Mouse (Mus musculus) cerebellum, adult 9-10 months (tissue): Measurements from ENCODE around the gene Elmod3.

Experiments
- DNase-seq: peaks from one replicate; pipeline ENCODE4 v3.0.0; 2022

The Elmod3 gene

GRCm38 (mm10) chr6:72597956-72598753 is at the start of gene Elmod3, which contains the start of gene Retsat:
TSS of gene Elmod3 (minus strand) at chr6:72598413.
TSS of gene Retsat (plus strand) at chr6:72598475.
- peak; percentile 95 for DNase-seq

- peak; percentile 58 for DNase-seq
Observed at GRCm38 (mm10) chr6:72647383-72647820, 49.2 kb upstream of the Elmod3 start.

GRCm38 (mm10) chr6:72645364-72645763 is 47.2 kb upstream of the Elmod3 start:
- DNase-seq: no peak

- DNase-seq: no peak
Observed at GRCm38 (mm10) chr6:72644576-72644975, 46.4 kb upstream of the Elmod3 start.

GRCm38 (mm10) chr6:72641218-72641954 is 43.2 kb upstream of the Elmod3 start:
- no peak for DNase-seq

- DNase-seq: no peak
Observed at GRCm38 (mm10) chr6:72636940-72637339, 38.7 kb upstream of the Elmod3 start.

- DNase-seq: peak; percentile 33
Observed at GRCm38 (mm10) chr6:72635760-72636431, 37.7 kb upstream of the Elmod3 start.

GRCm38 (mm10) chr6:72634311-72634710 is 36.1 kb upstream of the Elmod3 start:
- no peak for DNase-seq

GRCm38 (mm10) chr6:72631700-72632099 is 33.5 kb upstream of the Elmod3 start:
- DNase-seq: no peak

GRCm38 (mm10) chr6:72630961-72631360 is 32.7 kb upstream of the Elmod3 start:
- no peak for DNase-seq

GRCm38 (mm10) chr6:72630370-72630769 is 32.2 kb upstream of the Elmod3 start:
- DNase-seq: no peak

GRCm38 (mm10) chr6:72627276-72627675 is 29.1 kb upstream of the Elmod3 start:
- DNase-seq: no peak

GRCm38 (mm10) chr6:72626391-72626790 is 28.2 kb upstream of the Elmod3 start:
- DNase-seq: no peak

- DNase-seq: no peak
Observed at GRCm38 (mm10) chr6:72623661-72624402, 25.6 kb upstream of the Elmod3 start.

GRCm38 (mm10) chr6:72622917-72623316 is 24.7 kb upstream of the Elmod3 start:
- DNase-seq: no peak

- DNase-seq: no peak
Observed at GRCm38 (mm10) chr6:72620920-72621319, 22.7 kb upstream of the Elmod3 start.

- no peak for DNase-seq
Observed at GRCm38 (mm10) chr6:72619734-72620532, 21.7 kb upstream of the Elmod3 start.

- peak; percentile 93 for DNase-seq
Observed at GRCm38 (mm10) chr6:72616643-72617288, 18.6 kb upstream of the Elmod3 start, which contains the start of gene Tgoln1. TSS of gene Tgoln1 (minus strand) at chr6:72617000.

- DNase-seq: peak; percentile 46
Observed at GRCm38 (mm10) chr6:72615561-72616375, 17.6 kb upstream of the Elmod3 start.

- no peak for DNase-seq
Observed at GRCm38 (mm10) chr6:72615151-72615550, 16.9 kb upstream of the Elmod3 start.
